Mouse (Mus musculus) testis, adult 2 months (tissue): ENCODE measurements around the gene Hnrnpl.

Source experiments
- CTCF ChIP-seq: fragments of 200-500 bp; IDR thresholded peaks from 2 replicates; pipeline ENCODE4 v1.5.1; 2012; ENCODE audit warnings: low read depth, mild to moderate bottlenecking, inconsistent platforms, low read length, moderate library complexity; ENCODE audit not compliant: control insufficient read depth, insufficient read depth, insufficient replicate concordance
- POLR2A ChIP-seq: fragments of 200-500 bp; IDR thresholded peaks from 2 replicates; pipeline ENCODE4 v1.6.1; 2012; ENCODE audit warnings: low read depth, mild to moderate bottlenecking, inconsistent platforms, low read length, moderate library complexity; ENCODE audit not compliant: control insufficient read depth

GRCm38 (mm10) chr7:28794496-28794895 lies 13.8 kb upstream of the Hnrnpl start:
- TF ChIP-seq POLR2A: no peak
- no peak for TF ChIP-seq CTCF
